Mouse (Mus musculus): Measurements from ENCODE around the gene Ufd1. TPM values are rescaled to one million over a fixed set of nuclear protein-coding genes. Genes with fewer than 3 reads are reported as not detected.

Gene Ufd1
- 90.5 and 95.1 TPM in 2 replicates for total RNA-seq (2021)
- long read RNA-seq, experiment 1, transcript Ufd1-201 (12 exons, 1,996 nt), result major isoform, 106 of 143 reads
- long read RNA-seq, experiment 1, partial matches to known transcripts, result 9 of 143 reads
- long read RNA-seq, experiment 1, other reads (novel, unspliced or antisense), result 28 of 143 reads
- long read RNA-seq, experiment 2, transcript Ufd1-201 (12 exons, 1,996 nt), result major isoform, 72 of 85 reads
- long read RNA-seq, experiment 2, partial matches to known transcripts, result 0 of 85 reads
- long read RNA-seq, experiment 2, other reads (novel, unspliced or antisense), result 13 of 85 reads

DNA sequence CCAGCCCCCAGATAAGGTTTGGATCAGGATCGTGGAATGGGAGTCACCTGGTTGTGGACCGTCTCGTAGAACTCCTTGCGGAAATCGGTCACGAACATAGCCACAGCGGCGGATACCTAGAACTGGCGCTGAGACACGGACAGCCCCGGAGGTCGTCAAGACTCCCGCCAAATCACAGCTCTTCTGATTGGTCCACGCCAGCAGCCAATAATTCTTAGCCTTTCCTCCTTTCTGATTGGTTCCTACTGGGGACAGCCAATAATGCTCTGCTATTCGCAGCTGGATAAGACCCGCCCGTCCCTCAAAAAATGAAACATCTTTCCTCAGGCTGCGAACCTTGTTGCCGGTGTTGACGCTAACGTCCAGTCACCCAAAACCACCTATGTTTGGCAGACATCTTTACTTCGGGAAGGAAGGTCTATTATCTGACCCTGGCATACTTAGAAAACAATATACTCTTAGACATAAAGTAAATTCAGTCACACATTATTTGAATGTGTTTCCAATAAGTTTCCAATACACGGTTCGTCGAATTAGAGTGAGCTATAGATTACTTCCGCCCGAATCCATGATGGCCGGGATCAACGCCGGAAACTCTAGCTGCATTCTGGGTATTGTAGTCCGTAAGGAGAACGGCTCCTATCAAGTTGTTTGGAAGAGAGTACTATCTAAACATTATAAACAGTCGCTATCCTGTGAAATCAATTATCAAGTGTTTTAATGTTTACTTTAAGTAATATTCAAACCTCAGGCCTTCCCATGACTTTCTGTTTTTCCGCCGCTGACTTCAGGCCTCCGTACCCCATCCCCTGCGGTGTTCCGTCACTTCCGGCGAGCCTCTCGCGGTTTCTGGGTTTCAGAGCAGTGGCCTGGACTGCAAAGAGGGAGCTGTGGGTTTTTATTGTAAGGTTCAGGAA lies at the start of gene Ufd1, which contains the start of gene Cdc45:
Gene Ufd1 (plus strand): TSS at position 312 of the 917 bp plus-strand sequence.
Gene Cdc45 (minus strand): TSS at position 520 of the 917 bp plus-strand sequence.
- DNase-seq, result peak; percentile 95

GRCm38 (mm10) chr16:18762960-18763359 lies 48.6 kb upstream of the Ufd1 start:
- DNase-seq, result no peak

DNA sequence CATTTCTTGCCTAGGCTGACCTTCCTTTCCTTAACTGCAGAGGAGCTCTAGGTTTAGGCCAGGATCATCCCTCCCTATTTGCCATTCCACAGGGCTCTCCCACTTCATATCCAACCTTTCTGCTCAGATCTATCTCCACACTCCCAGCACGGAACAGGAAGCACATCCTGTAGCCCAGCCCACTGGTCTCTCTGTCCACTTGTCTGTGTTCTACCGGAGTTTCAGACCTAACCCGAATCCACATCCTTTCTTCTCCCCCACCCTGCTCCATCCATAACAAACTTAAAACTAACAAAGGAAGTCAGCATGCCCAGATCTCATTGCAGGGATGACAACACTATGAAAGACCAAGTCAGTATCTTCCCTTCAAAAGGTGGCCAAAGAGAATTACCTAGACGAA lies 45.2 kb upstream of the Ufd1 start:
- DNase-seq, result no peak

GRCm38 (mm10) chr16:18769501-18769900 lies 42.1 kb upstream of the Ufd1 start:
- DNase-seq, result no peak

- peak; percentile 48 for DNase-seq
Measured at GRCm38 (mm10) chr16:18773936-18774335, 37.6 kb upstream of the Ufd1 start.

- peak; percentile 65 for DNase-seq
Measured at GRCm38 (mm10) chr16:18775621-18776555, 35.7 kb upstream of the Ufd1 start.

DNA sequence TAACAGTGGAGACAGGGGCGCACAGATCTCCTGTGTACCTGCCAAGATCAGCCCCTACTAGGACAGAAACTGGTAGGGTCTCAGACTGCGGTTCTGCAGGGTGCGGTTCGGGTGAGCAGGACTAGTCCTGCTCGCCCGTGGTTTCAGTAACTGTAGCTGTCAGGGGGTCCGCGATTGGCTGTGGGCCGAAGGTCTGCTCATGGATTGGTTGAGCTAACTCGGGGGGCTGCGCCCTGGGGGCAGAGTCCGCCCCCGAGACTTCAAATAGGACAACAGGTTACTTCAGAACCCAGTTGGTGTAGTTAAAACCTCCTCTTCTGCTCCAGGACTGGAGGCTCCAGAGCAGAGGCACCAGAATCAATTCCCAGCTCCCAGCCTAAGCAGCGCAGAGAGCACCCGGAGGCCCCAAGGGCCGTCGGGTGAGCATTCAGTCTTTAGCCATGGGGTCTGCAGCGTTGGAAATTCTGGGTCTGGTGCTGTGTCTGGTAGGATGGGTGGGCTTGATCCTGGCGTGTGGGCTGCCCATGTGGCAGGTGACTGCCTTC lies 35.0 kb upstream of the Ufd1 start, which contains the start of gene Cldn5:
Gene Cldn5 (plus strand): TSS at position 292 of the 545 bp plus-strand sequence.
- peak; percentile 72 for DNase-seq

DNA sequence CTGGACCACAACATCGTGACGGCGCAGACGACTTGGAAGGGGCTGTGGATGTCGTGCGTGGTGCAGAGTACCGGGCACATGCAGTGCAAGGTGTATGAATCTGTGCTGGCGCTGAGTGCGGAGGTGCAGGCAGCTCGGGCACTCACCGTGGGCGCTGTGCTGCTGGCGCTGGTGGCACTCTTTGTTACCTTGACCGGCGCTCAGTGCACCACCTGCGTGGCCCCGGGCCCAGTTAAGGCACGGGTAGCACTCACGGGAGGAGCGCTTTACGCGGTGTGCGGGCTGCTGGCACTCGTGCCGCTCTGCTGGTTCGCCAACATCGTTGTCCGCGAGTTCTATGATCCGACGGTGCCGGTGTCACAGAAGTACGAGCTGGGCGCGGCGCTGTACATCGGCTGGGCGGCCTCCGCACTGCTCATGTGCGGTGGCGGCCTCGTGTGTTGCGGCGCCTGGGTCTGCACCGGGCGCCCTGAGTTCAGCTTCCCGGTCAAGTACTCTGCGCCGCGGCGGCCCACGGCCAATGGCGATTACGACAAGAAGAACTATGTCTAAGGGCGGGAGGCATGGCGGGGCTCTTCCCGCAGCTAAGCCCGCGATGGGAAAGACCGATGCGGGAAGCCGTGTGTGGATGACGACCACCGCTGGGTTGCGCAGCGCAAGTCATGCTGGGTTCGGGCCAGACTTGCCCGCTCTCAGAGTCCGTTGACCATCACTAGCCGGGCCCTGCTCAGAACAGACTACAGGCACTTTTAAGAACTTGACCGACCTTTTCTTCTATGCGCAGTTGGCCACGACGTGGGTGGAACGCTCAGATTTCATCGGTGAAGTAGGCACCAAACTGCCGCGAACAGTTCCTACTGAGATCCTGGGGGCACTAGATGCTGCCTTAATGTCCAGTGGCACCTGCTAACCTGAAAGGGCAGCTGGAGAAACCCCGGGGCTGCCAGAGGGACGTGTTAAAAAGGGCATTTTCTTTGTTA lies 34.2 kb upstream of the Ufd1 start:
- DNase-seq, result peak; percentile 55

DNA sequence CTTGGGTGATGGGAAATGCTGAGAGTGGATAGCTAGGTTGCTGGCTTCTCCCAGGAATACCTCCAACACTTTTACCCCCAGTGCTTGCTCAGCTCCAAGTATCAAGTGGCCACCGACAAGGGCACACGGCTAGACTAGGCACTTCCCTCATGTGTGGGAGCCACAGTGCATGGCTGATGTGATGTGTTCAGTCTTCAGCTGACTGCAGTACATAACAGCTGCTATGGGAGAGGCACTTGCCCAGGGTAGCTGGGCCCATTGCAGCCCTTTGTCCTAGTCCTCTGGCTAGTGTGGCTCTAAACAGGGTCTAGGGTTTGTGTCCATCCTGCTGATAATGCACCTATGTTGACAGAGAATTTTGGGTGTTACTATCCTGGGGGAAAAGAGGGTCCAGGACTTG lies 33.1 kb upstream of the Ufd1 start:
- no peak for DNase-seq

- no peak for DNase-seq
Measured at GRCm38 (mm10) chr16:18781810-18782209, 29.8 kb upstream of the Ufd1 start.

DNA sequence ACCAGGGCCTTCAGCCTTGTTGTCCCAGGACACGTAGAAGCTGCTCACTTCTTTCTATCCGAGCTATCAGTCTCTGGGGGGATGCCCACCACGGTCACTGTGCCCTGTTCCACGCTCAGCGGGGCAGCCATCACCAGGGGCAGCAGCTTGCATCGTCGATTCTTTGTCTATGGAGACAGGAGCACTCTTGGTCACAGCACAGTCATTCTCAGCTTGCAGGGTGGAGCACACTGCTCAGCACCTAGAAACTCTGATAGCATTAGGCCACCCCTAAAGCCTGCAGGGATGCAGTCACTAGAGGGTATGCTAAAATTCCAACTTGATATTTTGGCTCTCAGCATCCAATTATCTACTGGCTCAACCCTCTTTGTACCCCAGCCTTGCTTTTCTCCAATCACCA lies 26.6 kb upstream of the Ufd1 start:
- DNase-seq, result no peak

DNA sequence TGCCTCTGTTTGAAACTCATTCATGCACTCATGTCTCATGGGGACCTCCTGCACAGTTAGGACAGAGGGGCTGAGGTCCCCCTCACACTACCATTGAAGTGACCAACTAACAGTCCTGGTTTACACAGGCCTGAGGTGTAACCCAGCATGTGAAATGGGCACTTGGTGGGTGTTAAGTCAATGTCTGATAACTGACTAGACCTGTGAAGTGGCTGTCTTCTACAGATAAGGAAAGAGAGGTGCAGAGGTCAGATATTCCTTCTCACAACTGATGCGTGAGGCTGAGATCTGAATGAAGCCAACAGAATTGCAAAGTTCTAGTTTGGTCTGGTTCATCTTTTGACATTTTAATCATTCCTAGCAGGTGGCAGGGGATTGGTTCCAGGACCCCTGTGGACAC lies 26.1 kb upstream of the Ufd1 start:
- no peak for DNase-seq

GRCm38 (mm10) chr16:18786652-18787051 lies 24.9 kb upstream of the Ufd1 start:
- no peak for DNase-seq

- DNase-seq, result no peak
Measured at GRCm38 (mm10) chr16:18788627-18789406, 22.8 kb upstream of the Ufd1 start.

GRCm38 (mm10) chr16:18795223-18795899 lies 16.2 kb upstream of the Ufd1 start:
- no peak for DNase-seq

DNA sequence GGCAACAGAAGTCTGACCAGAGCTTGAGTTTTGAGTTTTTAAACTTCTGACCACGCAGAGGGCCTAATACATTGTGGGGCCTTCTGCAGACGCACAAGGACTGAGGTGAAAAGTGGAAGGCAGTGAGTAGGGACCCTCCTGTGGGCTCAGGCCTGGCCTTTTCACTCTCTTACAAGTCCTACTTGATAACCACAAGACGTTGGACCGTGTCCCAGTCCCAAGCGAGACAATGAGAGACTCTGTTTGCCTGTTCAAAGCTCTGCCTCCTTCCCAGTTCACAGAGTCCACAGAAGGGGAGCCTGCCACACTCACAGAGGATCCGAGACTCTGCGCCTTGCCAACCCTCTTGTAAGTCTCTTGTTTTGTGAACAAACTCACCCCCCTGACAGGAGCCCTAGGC lies 14.9 kb upstream of the Ufd1 start:
- DNase-seq, result no peak

- DNase-seq, result no peak
Measured at GRCm38 (mm10) chr16:18798151-18798550, 13.4 kb upstream of the Ufd1 start.

DNA sequence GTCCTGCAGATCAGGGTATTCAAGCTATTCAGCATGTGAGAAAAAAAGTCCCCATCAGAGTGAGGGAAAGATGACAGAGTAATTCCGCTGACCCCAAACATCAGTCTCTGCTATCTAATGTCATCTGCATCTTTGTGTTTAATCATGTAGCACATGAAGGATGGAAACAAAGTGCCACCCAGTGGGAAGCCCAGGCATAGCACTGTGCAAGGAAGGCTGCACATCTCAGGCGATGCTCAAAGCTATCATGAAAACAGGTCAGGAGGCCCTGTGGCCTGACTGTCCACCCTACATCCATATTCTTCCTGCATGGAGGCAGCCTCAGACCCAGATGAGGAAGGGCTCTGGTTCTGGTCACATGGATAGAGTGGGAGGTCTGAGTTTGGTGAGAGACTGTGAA lies 12.7 kb upstream of the Ufd1 start:
- DNase-seq, result peak; percentile 72

GRCm38 (mm10) chr16:18805746-18806145 lies 5.8 kb upstream of the Ufd1 start:
- DNase-seq, result peak; percentile 48

Measured in adrenal gland, postnatal 14 days (tissue).